Mouse (Mus musculus): ENCODE results near the gene Ccdc188. TPM values are rescaled to one million over a fixed set of nuclear protein-coding genes. Genes with fewer than 3 reads are reported as not detected.

The Ccdc188 gene
- total RNA-seq, 2 experiments from 2014 or later = not detected

GRCm38 (mm10) chr16:18200062-18200461 is 17.6 kb upstream of the Ccdc188 start:
- no peak for ATAC-seq (ENCODE audit: poor library complexity, severe bottlenecking)

- no peak for ATAC-seq (ENCODE audit: poor library complexity, severe bottlenecking)
Measured at GRCm38 (mm10) chr16:18201620-18202019, 16.1 kb upstream of the Ccdc188 start.

- peak; percentile 57 for ATAC-seq (ENCODE audit: poor library complexity, severe bottlenecking)
Measured at GRCm38 (mm10) chr16:18202061-18202460, 15.6 kb upstream of the Ccdc188 start.

GRCm38 (mm10) chr16:18203430-18204091 is 14.1 kb upstream of the Ccdc188 start:
- no peak for ATAC-seq (ENCODE audit: poor library complexity, severe bottlenecking)

- peak; percentile 77 for ATAC-seq (ENCODE audit: poor library complexity, severe bottlenecking)
Measured at GRCm38 (mm10) chr16:18210701-18211416, 6.8 kb upstream of the Ccdc188 start.

GRCm38 (mm10) chr16:18211417-18212171 is 6.1 kb upstream of the Ccdc188 start:
- ATAC-seq (ENCODE audit: poor library complexity, severe bottlenecking) = peak; percentile 79

GRCm38 (mm10) chr16:18213689-18214088 is 4.0 kb upstream of the Ccdc188 start:
- ATAC-seq (ENCODE audit: poor library complexity, severe bottlenecking) = no peak

- ATAC-seq (ENCODE audit: poor library complexity, severe bottlenecking) = no peak
Measured at GRCm38 (mm10) chr16:18214858-18215257, 2.8 kb upstream of the Ccdc188 start.

- no peak for ATAC-seq (ENCODE audit: poor library complexity, severe bottlenecking)
Measured at GRCm38 (mm10) chr16:18218580-18218996, 909 bp downstream of the Ccdc188 start.

GRCm38 (mm10) chr16:18220001-18220400 is 2.3 kb downstream of the Ccdc188 start:
- peak; percentile 49; the same call in 1 of the 2 replicates for ATAC-seq (ENCODE audit: poor library complexity, severe bottlenecking)

GRCm38 (mm10) chr16:18220856-18221542 is 3.3 kb downstream of the Ccdc188 start:
- no peak for ATAC-seq (ENCODE audit: poor library complexity, severe bottlenecking)

GRCm38 (mm10) chr16:18221543-18221898 is 3.8 kb downstream of the Ccdc188 start:
- no peak for ATAC-seq (ENCODE audit: poor library complexity, severe bottlenecking)

- ATAC-seq (ENCODE audit: poor library complexity, severe bottlenecking) = no peak
Measured at GRCm38 (mm10) chr16:18222188-18222587, 4.5 kb downstream of the Ccdc188 start.

- ATAC-seq (ENCODE audit: poor library complexity, severe bottlenecking) = no peak
Measured at GRCm38 (mm10) chr16:18227187-18227586, 9.5 kb downstream of the Ccdc188 start.

- no peak for ATAC-seq (ENCODE audit: poor library complexity, severe bottlenecking)
Measured at GRCm38 (mm10) chr16:18227897-18228422, 10.3 kb downstream of the Ccdc188 start.

GRCm38 (mm10) chr16:18228856-18229255 is 11.2 kb downstream of the Ccdc188 start:
- ATAC-seq (ENCODE audit: poor library complexity, severe bottlenecking) = no peak

GRCm38 (mm10) chr16:18229622-18230021 is 11.9 kb downstream of the Ccdc188 start:
- ATAC-seq (ENCODE audit: poor library complexity, severe bottlenecking) = no peak

- ATAC-seq (ENCODE audit: poor library complexity, severe bottlenecking) = no peak
Measured at GRCm38 (mm10) chr16:18230617-18231016, 12.9 kb downstream of the Ccdc188 start.

- no peak for ATAC-seq (ENCODE audit: poor library complexity, severe bottlenecking)
Measured at GRCm38 (mm10) chr16:18231047-18231446, 13.4 kb downstream of the Ccdc188 start.

- ATAC-seq (ENCODE audit: poor library complexity, severe bottlenecking) = no peak
Measured at GRCm38 (mm10) chr16:18231451-18231850, 13.8 kb downstream of the Ccdc188 start.

GRCm38 (mm10) chr16:18233451-18233850 is 15.8 kb downstream of the Ccdc188 start:
- ATAC-seq (ENCODE audit: poor library complexity, severe bottlenecking) = no peak

All from megakaryocyte, adult 5-6 weeks (primary cell).